Mouse (Mus musculus) liver, adult 2 months (tissue): ENCODE measurements at regions not wholly inside any gene's neighbourhood (a gene's known extent, or its start where the extent isn't known, plus 50 kb on each side); places are given as distances from the start of the nearest gene placed in this dataset.
A peak's percentile ranks its signal among the peaks of the same experiment; 100 is the strongest.

Source experiments
- DNase-seq: peaks from one replicate; pipeline ENCODE4 v3.0.0-alpha.2; 2011; ENCODE audit warnings: low read depth, low spot score; ENCODE audit errors: extremely low read depth
- H3K27ac ChIP-seq: fragments of 200-500 bp; replicated peaks from 2 replicates; pipeline ENCODE4 v1.5.1; 2012; ENCODE audit warnings: low read depth, mild to moderate bottlenecking, control low read depth, inconsistent platforms, low read length; ENCODE audit not compliant: insufficient read depth
- H3K27me3 ChIP-seq: fragments of 200-500 bp; 2 replicates; pipeline ENCODE4 v1.6.1; 2012; ENCODE audit warnings: mild to moderate bottlenecking, moderate library complexity, low read length, inconsistent platforms; ENCODE audit not compliant: control insufficient read depth, insufficient read depth
- H3K36me3 ChIP-seq: fragments of 200-500 bp; 2 replicates; pipeline ENCODE4 v1.6.1; 2012; ENCODE audit warnings: low read length, inconsistent platforms; ENCODE audit not compliant: control insufficient read depth, insufficient read depth
- H3K4me1 ChIP-seq: fragments of 200-500 bp; 2 replicates; pipeline ENCODE4 v1.6.1; 2011; ENCODE audit warnings: low read length; ENCODE audit not compliant: control insufficient read depth, insufficient read depth
- H3K4me3 ChIP-seq: fragments of 200-500 bp; 2 replicates; pipeline ENCODE4 v1.5.1; 2011; ENCODE audit warnings: low read depth, mild to moderate bottlenecking, control low read depth, low read length, moderate library complexity; ENCODE audit not compliant: insufficient read depth
- H3K79me2 ChIP-seq: fragments of 200-500 bp; 2 replicates; pipeline ENCODE4 v1.6.1; 2012; ENCODE audit warnings: inconsistent platforms, mild to moderate bottlenecking, low read length, moderate library complexity; ENCODE audit not compliant: control insufficient read depth, insufficient read depth
- H3K9ac ChIP-seq: fragments of 200-500 bp; 2 replicates; pipeline ENCODE4 v1.6.1; 2012; ENCODE audit warnings: low read depth, mild to moderate bottlenecking, control low read depth, inconsistent platforms, low read length
- CTCF ChIP-seq: fragments of 200-500 bp; IDR thresholded peaks from 2 replicates; pipeline ENCODE4 v1.5.1; 2011; ENCODE audit warnings: low read depth, low read length, control low read depth
- POLR2A ChIP-seq: fragments of 200-500 bp; IDR thresholded peaks from 2 replicates; pipeline ENCODE4 v1.6.1; 2011; ENCODE audit warnings: low read length, control low read depth; ENCODE audit not compliant: insufficient read depth; ENCODE audit errors: extremely low read depth
- WGBS: fragments of 180-500 bp; shearing (Covaris S2); methylation state at CpG from one replicate; pipeline ENCODE4 v1.1.7; 2018; 5-methylcytosine and 5-hydroxymethylcytosine counted together

DNA sequence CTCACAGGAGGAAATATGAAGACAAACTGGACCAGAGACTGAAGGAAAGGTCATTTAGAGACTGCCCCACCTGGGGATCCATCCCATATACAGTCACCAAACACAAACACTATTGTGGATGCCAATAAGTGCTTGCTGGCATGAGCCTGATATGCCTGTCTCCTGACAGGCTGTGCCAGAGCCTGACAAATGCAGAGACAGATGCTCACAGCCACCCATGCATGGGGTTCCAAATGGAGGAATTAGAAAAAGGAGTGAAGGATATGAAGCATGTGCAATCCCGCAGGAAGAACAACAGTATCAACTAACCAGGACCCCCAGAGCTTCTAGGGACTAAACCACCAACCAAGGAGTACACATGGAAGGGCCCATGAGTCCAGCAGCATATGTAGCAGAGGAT lies 505.9 kb downstream of the Gm6685 start:
- no peaks in the 10 kb centered on the region for H3K79me2 ChIP-seq
- H3K4me3 ChIP-seq, result no peak overlapping the region
- H3K27me3 ChIP-seq, result no peaks in the 10 kb centered on the region
- H3K27ac ChIP-seq, result no peak overlapping the region
- no peak overlapping the region for H3K9ac ChIP-seq
- H3K4me1 ChIP-seq, result no peaks in the 10 kb centered on the region
- no peak for DNase-seq
- no peaks in the 10 kb centered on the region for H3K36me3 ChIP-seq
- TF ChIP-seq CTCF (no peak), POLR2A (no peak)
- WGBS, result 78% methylated on average over 1 of the region's 1 CpGs

DNA sequence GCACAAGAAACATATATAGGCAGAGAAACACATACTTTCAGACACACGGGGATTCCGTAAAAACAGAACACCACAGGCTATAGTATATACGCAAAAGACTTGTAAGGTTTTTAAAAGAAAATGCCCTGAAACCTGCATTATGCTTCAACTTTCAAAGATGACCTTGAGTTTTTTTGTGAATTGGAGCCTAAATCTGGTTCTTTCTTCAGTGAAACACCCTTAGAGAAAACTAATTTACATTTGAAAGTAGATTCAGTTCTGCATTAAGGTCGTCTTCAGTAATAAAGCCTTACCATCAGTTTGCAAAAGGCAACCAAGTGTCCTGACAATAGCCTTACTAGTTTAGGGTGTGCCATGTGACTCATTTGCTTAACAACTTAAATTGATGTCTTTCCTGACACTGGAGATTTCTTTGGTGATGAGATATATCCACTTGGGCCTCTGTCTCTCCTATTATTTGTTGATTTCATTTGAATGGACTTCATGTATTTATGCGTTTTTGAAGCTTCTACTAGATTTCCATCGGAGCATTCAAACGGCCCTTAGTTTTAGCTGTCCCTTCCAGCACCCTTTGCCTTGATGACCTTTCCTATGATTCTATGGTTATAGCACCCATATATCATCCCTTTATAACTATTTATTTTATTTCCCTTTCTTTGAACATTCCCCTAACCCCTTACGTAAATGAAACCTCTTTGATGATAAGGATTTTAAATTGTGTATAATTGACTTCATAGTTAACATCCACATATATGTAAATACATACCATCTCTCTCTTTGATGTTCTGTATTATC lies 539.6 kb downstream of the Gm6685 start:
- H3K79me2 ChIP-seq, result no peaks in the 10 kb centered on the region
- DNase-seq, result no peak
- no peaks in the 10 kb centered on the region for H3K36me3 ChIP-seq
- no peak overlapping the region for H3K9ac ChIP-seq
- H3K27me3 ChIP-seq, result no peaks in the 10 kb centered on the region
- no peak for TF ChIP-seq POLR2A
- TF ChIP-seq CTCF, result no peak
- H3K27ac ChIP-seq, result no peak overlapping the region
- WGBS, result 80% methylated on average over 8 of the region's 8 CpGs
- H3K4me1 ChIP-seq, result no peaks in the 10 kb centered on the region
- H3K4me3 ChIP-seq, result no peak overlapping the region

DNA sequence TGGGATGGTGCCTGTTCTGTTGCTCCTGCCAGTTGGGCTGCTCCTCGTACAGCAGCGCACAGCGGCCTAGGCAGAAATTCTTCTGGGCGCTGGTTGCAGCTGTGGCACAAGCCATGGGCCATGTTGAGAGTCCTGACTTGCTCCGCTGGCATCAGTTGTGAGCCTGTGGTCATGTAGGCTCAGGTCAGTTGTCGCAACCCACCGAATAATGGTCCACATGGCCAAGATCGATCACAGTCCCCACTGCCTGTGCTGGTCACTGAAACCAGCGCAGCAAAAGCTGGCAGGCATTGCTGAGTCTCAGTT lies 585.8 kb downstream of the Gm6685 start:
- DNase-seq, result no peak
- no peaks in the 10 kb centered on the region for H3K27me3 ChIP-seq
- no peak overlapping the region for H3K9ac ChIP-seq
- no peak overlapping the region for H3K4me3 ChIP-seq
- 71% methylated on average over 9 of the region's 9 CpGs for WGBS
- H3K4me1 ChIP-seq, result no peaks in the 10 kb centered on the region
- no peak for TF ChIP-seq POLR2A
- no peak for TF ChIP-seq CTCF
- H3K79me2 ChIP-seq, result no peaks in the 10 kb centered on the region
- H3K36me3 ChIP-seq, result no peaks in the 10 kb centered on the region
- no peak overlapping the region for H3K27ac ChIP-seq

DNA sequence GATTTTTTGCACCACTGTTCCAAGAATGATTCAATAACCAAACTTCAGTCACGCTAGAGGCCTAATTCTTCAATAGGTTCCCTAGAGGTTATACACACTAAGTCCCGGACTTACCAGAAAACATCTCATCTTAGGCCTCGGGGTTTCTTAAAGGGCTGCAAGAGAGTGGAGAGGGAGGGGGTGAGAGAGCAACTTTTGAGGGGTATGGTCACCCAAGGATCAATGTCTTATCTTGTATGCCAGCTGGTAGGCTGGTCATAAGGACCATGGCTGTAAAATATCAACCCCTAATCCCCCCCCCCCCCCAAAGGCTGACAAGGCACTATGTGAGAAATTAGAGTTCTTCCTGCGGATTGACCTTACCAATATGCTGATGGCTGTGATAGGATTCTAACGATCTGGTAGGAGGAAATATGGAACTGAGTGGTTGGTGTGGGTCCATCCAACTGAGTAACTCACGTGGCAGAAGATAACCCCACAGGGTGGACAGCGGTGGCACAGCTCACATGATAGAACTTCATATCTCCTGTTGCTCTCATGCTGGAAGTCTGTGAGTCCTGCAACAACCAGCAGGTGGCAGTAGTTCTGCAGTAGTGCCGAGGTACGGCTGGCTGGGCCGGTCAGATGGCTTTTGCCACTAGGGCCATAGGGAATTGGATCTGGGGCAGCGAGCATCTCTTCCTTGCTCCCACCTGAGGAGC lies 586.3 kb downstream of the Gm6685 start:
- Histone ChIP-seq H3K36me3 (no peaks in the 10 kb centered on the region), H3K4me3 (no peak overlapping the region), H3K79me2 (no peaks in the 10 kb centered on the region), H3K4me1 (no peaks in the 10 kb centered on the region), H3K27ac (no peak overlapping the region), H3K27me3 (no peaks in the 10 kb centered on the region), H3K9ac (no peak overlapping the region)
- 33% methylated on average over 11 of the region's 11 CpGs for WGBS
- TF ChIP-seq POLR2A (no peak), CTCF (peak; percentile 86)
- DNase-seq, result peak; percentile 55

DNA sequence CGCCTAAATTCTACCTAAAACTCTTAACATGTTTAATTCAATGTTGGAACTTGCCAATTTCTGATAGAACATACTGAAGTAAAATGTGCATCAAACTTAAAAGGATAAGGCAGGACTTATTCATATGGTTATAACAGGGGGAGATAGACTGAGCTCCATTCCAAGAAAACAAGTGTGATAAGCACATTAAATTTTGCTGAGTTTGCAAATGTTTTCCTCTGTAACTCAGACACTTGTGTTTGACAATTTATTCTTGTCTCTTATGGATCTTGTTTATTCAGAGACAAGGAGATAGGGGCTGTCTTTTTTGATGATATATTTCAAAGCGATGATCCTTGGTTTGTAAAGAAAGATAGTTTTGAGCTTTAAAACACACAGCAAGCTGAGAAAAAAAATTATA lies 613.6 kb downstream of the Gm6685 start:
- Histone ChIP-seq H3K27me3 (no peaks in the 10 kb centered on the region), H3K4me1 (no peaks in the 10 kb centered on the region), H3K79me2 (no peaks in the 10 kb centered on the region), H3K27ac (no peak overlapping the region), H3K36me3 (no peaks in the 10 kb centered on the region), H3K4me3 (no peak overlapping the region), H3K9ac (no peak overlapping the region)
- DNase-seq, result no peak
- no peak for TF ChIP-seq CTCF
- TF ChIP-seq POLR2A, result no peak
- 91% methylated on average over 2 of the region's 2 CpGs for WGBS

DNA sequence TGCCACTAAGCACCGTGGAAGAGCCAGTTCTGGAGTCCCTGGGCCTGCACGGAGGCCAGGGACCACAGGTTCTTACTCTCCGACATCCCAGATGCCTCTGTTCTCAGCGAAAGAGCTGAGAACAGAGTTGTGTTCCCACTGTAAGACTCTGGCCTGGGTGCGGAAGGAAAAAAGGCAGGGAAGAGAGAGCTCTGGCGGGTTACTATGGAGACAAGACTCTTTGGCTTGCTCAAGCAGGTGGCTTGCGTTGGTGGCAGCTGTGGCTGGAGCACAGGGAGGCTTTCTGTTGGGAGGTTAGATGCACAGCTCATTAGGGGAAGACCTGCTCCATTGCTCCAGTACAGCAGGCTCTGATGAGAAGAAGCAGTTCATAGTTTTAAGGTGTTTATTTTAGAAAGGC lies 618.3 kb downstream of the Gm6685 start:
- Histone ChIP-seq H3K27ac (no peak overlapping the region), H3K4me3 (no peak overlapping the region), H3K9ac (no peak overlapping the region), H3K27me3 (no peaks in the 10 kb centered on the region), H3K79me2 (no peaks in the 10 kb centered on the region), H3K4me1 (no peaks in the 10 kb centered on the region), H3K36me3 (no peaks in the 10 kb centered on the region)
- TF ChIP-seq CTCF, result no peak
- TF ChIP-seq POLR2A, result no peak
- WGBS, result 57% methylated on average over 7 of the region's 7 CpGs
- no peak for DNase-seq
